Mouse (Mus musculus) hindbrain, embryonic 15.5 days (tissue): ENCODE data around the gene Thsd4. TPM values are rescaled to one million over a fixed set of nuclear protein-coding genes. Genes with fewer than 3 reads are reported as not detected.

Experiments
- ATAC-seq: fragments of 200-750 bp; cut with Nextera tagmentation; 2 replicates; pipeline ENCODE4 v1.8.0; 2017; ENCODE audit warnings: low read depth, moderate number of reproducible peaks, moderate TSS enrichment; ENCODE audit not compliant: low FRiP score
- H3K27ac ChIP-seq: fragments of 300-500 bp; sonication (generic); replicated peaks from 2 replicates; pipeline ENCODE4 v1.5.1; 2015; ENCODE audit warnings: mild to moderate bottlenecking, inconsistent platforms
- H3K27me3 ChIP-seq: fragments of 300-500 bp; sonication (generic); 2 replicates; pipeline ENCODE4 v1.6.1; 2015; ENCODE audit warnings: control low read depth, inconsistent platforms
- H3K36me3 ChIP-seq: fragments of 300-500 bp; sonication (generic); 2 replicates; pipeline ENCODE4 v1.6.1; 2015; ENCODE audit warnings: control low read depth, inconsistent platforms
- H3K4me1 ChIP-seq: fragments of 300-500 bp; sonication (generic); replicated peaks from 2 replicates; pipeline ENCODE4 v1.6.1; 2015; ENCODE audit warnings: control low read depth, inconsistent platforms
- H3K4me2 ChIP-seq: fragments of 300-500 bp; sonication (generic); 2 replicates; pipeline ENCODE4 v1.6.1; 2015; ENCODE audit warnings: moderate library complexity, mild to moderate bottlenecking, inconsistent platforms
- H3K4me3 ChIP-seq: fragments of 300-500 bp; sonication (generic); 2 replicates; pipeline ENCODE4 v1.5.1; 2015; ENCODE audit warnings: mild to moderate bottlenecking, inconsistent platforms
- H3K9ac ChIP-seq: fragments of 300-500 bp; sonication (generic); 2 replicates; pipeline ENCODE4 v1.6.1; 2015; ENCODE audit warnings: inconsistent platforms
- H3K9me3 ChIP-seq: fragments of 300-500 bp; sonication (generic); 2 replicates; pipeline ENCODE4 v1.6.1; 2016; ENCODE audit warnings: control low read depth, inconsistent platforms
- WGBS: fragments of 180-500 bp; shearing (Covaris S2); methylation state at CpG from one replicate; pipeline ENCODE4 v1.1.7; 2015; 5-methylcytosine and 5-hydroxymethylcytosine counted together
- polyA plus RNA-seq: library from polyadenylated mRNA; unstranded; fragments of >200 nt; fragmentation: Nextera tagmentation; extraction: Ambion mirVana; gene quantifications from 2 replicates; pipeline ENCODE4 v1.2.1, GENCODE M21; 2015

Gene Thsd4
- polyA plus RNA-seq, 1 experiment from 2014 or later = 5.2 TPM

DNA sequence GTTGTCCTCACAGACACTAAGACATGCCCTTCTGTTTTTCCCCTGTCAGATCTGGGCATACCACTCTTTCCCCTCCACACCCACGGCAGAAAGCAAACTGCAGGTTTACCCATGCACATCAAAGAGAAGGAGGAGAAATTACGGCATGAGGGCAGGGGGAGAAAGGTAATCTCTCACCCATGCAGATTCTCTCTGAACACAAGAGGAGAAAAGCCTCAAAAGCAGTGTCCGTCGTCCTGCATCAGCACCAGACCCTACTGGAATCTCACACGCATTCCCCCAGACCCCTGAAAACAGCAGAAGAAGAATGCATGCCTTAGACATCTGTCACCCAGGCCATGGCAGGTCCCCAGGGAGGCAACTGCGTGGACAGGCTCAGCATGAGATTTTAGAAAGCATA, 381.4 kb downstream of the Thsd4 start:
- 0 out of 2 replicates have a peak overlapping the region, but pooled peaks have one; percentile 31 for H3K4me2 ChIP-seq

DNA sequence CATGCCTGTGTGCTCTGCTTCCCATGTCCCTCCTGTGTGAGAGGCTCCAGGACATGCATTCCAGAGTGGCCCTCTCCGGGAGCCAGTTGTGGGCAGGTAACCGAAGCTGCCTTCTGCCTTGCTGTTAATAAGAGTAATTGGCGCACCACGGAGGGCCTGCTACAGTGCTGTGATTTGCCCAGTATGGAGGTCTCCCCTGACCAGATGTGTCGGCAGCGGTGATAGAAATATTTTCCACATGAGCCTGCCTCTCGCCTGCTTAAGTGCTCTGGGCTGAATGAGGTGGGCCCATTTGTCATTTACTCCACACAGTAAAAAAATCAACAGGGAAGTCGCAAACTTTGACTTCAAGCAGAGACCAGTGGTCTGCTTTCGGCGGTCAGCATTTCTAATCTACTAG, 382.4 kb downstream of the Thsd4 start:
- 68% methylated on average over 10 of the region's 10 CpGs for WGBS
- Histone ChIP-seq H3K4me1 (peaks cover 16% of the 10 kb centered on the region), H3K36me3 (no peaks in the 10 kb centered on the region), H3K27ac (no peak overlapping the region), H3K4me2 (no peak overlapping the region), H3K9me3 (no peaks in the 10 kb centered on the region), H3K27me3 (no peaks in the 10 kb centered on the region), H3K4me3 (no peak overlapping the region), H3K9ac (no peak overlapping the region)
- no peak for ATAC-seq

More for the DNA sequence above, 381.4 kb downstream of the Thsd4 start:
- no peak overlapping the region for H3K9ac ChIP-seq
- H3K27ac ChIP-seq = no peak overlapping the region
- H3K4me3 ChIP-seq = no peak overlapping the region
- no peaks in the 10 kb centered on the region for H3K27me3 ChIP-seq
- peaks cover 16% of the 10 kb centered on the region for H3K4me1 ChIP-seq
- no peak for ATAC-seq
- 27% methylated on average over 6 of the region's 6 CpGs for WGBS
- H3K36me3 ChIP-seq = no peaks in the 10 kb centered on the region
- no peaks in the 10 kb centered on the region for H3K9me3 ChIP-seq

DNA sequence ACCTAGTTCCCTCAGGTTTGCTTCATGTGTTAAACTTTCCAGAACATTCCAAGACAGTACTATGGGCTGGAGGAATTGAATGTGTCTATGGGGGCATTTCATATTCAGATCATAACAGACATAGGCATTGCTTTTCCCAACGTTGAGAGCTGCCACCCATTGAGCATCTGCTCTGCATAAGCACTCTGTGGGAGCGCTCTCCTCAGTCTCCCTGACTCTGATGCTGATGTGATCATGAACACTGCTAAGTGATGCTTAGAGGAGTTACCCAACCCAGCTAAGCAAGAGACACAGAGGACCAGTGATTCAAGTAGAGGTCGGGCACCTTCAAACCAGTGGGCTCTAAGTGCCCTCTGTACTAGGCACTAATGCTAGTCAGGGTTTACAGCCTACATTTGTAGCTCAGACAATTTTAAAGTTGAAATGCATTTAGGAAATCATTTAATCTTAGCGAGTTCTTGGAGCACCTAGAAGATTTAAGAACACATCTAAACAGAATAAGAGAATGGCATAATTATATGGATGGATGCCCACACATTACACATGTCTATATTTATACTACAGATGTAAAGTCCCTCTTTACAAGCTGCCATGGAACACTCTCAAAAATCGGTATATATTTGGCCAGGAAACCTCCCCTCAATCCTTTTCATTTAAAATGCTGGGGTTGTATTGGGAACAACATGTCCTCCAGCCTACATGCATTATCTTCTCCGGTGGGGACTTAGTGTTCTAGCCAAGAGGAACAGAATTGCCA, 392.4 kb downstream of the Thsd4 start:
- no peaks in the 10 kb centered on the region for H3K9me3 ChIP-seq
- 75% methylated on average over 6 of the region's 6 CpGs for WGBS

DNA sequence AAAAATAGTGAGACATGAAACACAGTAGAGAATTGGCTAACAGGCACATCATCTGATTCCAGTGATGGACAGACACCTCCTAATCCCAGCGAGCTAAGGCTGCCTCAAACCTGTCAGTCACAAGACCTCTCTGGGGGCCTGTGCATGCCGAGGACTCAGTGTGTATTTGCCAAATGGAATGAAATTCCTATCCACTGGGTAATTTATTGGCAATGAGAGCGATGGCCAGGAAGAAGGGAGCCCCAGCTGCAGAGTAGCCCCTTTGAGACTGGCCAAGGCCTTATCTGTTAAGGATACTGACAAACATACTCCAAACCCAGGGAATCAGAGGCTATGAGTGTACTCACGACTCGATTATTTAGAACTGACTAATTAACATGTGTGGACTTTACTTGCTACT, 394.9 kb downstream of the Thsd4 start:
- peaks cover 3% of the 10 kb centered on the region for H3K4me1 ChIP-seq
- no peak overlapping the region for H3K27ac ChIP-seq
- 51% methylated on average over 5 of the region's 5 CpGs for whole genome bisulfite sequencing
- no peaks in the 10 kb centered on the region for H3K9me3 ChIP-seq
- H3K9ac ChIP-seq = no peak overlapping the region
- no peaks in the 10 kb centered on the region for H3K36me3 ChIP-seq
- ATAC-seq = no peak
- no peak overlapping the region for H3K4me2 ChIP-seq
- H3K27me3 ChIP-seq = no peaks in the 10 kb centered on the region
- no peak overlapping the region for H3K4me3 ChIP-seq

More for the DNA sequence above, 392.4 kb downstream of the Thsd4 start:
- Histone ChIP-seq H3K27me3 (no peaks in the 10 kb centered on the region), H3K4me3 (no peak overlapping the region), H3K36me3 (no peaks in the 10 kb centered on the region), H3K27ac (no peak overlapping the region), H3K4me1 (no peaks in the 10 kb centered on the region), H3K9ac (no peak overlapping the region), H3K4me2 (no peak overlapping the region)
- no peak for ATAC-seq

DNA sequence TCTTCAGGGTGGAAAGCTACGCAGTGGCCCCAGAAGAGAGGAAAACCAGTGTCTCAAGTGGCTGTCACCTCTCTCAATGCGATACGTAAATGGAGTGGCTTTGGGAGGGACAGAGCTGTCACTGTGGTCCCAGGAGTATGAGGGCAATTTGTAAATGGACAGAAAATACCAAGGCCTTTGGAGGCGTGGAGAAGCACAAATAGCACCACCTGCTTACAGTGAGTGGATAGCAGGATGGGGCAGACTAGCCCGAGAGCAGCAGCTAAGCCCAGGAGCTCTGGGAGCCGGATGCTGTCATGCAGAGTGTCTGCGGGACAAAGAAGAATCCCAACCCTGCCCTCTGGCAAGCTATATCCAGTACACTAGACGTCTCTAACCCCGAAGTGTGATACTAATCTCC, 397.7 kb downstream of the Thsd4 start:
- 47% methylated on average over 9 of the region's 9 CpGs for WGBS
- Histone ChIP-seq H3K27ac (no peak overlapping the region), H3K9ac (no peak overlapping the region)

DNA sequence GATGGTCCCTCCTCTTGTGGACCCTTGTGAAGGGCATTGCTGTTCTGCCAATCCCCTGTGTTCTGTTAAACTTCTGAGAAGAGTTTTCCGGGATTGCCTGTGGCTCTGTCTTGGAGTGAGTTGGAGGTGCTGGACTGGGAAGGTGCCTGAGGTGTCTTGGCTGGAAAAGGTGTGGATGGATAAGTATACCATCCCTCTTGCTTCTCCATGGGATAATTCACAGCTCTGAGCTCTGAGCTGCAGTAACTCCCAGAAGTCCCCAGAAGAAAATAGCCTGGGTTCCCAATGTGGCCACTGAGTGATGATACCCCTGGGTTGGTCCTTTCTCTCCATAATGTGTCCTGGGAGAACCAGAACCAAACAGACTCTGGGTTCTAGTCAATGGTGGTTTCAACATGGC, 398.8 kb downstream of the Thsd4 start:
- no peak overlapping the region for H3K4me2 ChIP-seq
- H3K27me3 ChIP-seq = no peaks in the 10 kb centered on the region
- peaks cover 7% of the 10 kb centered on the region for H3K4me1 ChIP-seq
- H3K27ac ChIP-seq = no peak overlapping the region
- no peak overlapping the region for H3K4me3 ChIP-seq
- ATAC-seq = no peak
- H3K36me3 ChIP-seq = no peaks in the 10 kb centered on the region
- no peaks in the 10 kb centered on the region for H3K9me3 ChIP-seq
- 83% methylated on average over 1 of the region's 1 CpGs for WGBS
- no peak overlapping the region for H3K9ac ChIP-seq

More for the DNA sequence above, 397.7 kb downstream of the Thsd4 start:
- H3K4me2 ChIP-seq = no peak overlapping the region
- H3K27me3 ChIP-seq = no peaks in the 10 kb centered on the region
- no peak for ATAC-seq
- no peaks in the 10 kb centered on the region for H3K9me3 ChIP-seq
- no peak overlapping the region for H3K4me3 ChIP-seq
- H3K36me3 ChIP-seq = no peaks in the 10 kb centered on the region
- peaks cover 7% of the 10 kb centered on the region for H3K4me1 ChIP-seq

DNA sequence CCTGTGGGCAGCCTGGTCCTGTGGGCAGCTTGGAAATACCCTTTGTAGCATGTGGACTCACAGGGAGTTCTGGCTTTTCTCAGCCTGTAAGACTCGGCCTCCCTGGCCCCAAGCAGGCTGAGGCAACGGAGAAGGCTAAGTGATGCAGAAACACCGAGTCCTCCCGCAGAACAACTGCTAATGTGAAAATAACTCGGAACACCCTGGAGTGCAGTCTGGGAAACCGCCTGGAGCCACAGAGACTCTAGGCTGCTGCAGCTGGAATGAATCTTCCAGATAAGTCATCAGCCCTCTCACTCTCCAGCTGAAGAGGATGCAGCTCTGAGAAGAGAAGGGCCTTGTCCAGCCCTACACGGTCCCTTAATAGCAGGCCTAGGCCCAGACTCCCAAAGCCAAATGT, 402.0 kb downstream of the Thsd4 start:
- 0 out of 2 replicates have a peak overlapping the region, but pooled peaks have one; percentile 14 for H3K27ac ChIP-seq
- no peaks in the 10 kb centered on the region for H3K27me3 ChIP-seq
- H3K4me1 ChIP-seq = peaks cover 7% of the 10 kb centered on the region
- WGBS = 45% methylated on average over 7 of the region's 7 CpGs
- H3K4me2 ChIP-seq = no peak overlapping the region
- H3K36me3 ChIP-seq = no peaks in the 10 kb centered on the region
- no peak for ATAC-seq
- no peak overlapping the region for H3K4me3 ChIP-seq
- no peak overlapping the region for H3K9ac ChIP-seq
- H3K9me3 ChIP-seq = no peaks in the 10 kb centered on the region

DNA sequence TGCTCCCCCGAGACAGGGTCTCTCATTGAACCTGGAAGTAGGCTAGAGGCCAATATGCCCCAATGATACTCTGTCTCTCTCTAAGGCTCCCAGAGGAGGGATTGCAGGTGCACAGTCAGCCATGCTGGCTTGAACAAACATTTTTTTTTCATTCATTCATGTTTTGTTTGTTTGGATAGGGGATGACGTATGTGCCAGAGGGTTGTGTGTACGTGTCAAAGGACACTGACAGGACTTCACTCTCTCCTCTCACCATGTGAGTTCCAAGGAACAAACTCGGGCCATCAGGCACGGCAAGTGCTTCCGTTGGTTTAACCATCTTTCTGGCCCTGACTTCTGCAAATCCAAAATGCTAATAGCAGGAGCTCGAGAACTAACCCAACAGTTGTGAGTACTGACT, 404.0 kb downstream of the Thsd4 start:
- WGBS = 81% methylated on average over 7 of the region's 7 CpGs
- Histone ChIP-seq H3K27ac (no peak overlapping the region), H3K36me3 (no peaks in the 10 kb centered on the region), H3K4me2 (no peak overlapping the region), H3K4me3 (no peak overlapping the region), H3K9ac (no peak overlapping the region), H3K27me3 (no peaks in the 10 kb centered on the region), H3K9me3 (no peaks in the 10 kb centered on the region), H3K4me1 (peaks cover 7% of the 10 kb centered on the region)
- ATAC-seq = no peak

DNA sequence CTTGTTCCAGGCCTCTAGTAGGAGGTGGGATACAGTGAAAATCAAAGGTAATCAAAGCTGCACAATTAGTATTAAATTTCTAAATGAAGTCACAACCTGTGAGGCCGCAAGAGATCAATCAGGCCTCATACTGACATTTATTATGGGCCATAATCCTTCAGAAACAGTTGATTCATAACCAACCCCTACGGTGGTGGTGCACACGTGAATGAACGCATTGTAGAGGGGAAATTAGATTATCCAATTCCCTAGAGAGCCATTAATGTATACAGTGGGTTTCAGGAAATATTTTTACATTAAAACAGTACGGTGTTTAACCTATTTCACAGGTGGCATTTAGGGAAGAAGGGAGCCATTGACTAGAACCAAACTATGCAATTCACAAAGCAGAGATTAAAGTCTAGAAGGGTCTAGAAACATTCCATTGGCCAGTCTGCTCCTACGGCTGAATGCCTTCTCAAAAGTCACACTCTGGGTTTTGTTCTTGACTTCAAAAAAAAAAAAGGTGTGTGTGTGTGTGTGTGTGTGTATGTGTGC, 406.1 kb downstream of the Thsd4 start:
- Histone ChIP-seq H3K27me3 (no peaks in the 10 kb centered on the region), H3K9me3 (no peaks in the 10 kb centered on the region), H3K4me1 (no peaks in the 10 kb centered on the region), H3K9ac (no peak overlapping the region), H3K36me3 (no peaks in the 10 kb centered on the region), H3K4me3 (no peak overlapping the region), H3K4me2 (no peak overlapping the region), H3K27ac (no peak overlapping the region)
- ATAC-seq = no peak
- 67% methylated on average over 6 of the region's 6 CpGs for WGBS

DNA sequence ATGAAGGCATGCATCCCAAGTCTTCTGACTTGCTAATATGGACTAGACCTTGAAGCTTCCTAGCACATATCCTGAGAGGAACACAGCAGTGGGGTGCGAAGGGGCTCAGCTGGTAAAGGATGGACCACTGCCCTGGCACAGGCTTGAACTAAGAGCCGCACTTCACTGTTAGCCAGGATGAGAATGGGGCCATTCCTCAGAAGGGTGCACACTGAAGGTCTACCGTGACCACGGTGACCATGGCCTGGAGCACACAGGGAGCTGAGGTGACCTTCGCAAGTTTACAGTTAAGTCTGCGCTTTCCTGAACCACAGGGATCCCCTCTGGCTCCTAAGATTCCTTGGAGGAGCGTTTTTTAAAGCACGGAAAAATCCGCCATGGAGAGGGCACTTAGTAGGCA, 406.5 kb downstream of the Thsd4 start:
- WGBS = 94% methylated on average over 9 of the region's 9 CpGs
- Histone ChIP-seq H3K4me3 (no peak overlapping the region), H3K9ac (no peak overlapping the region), H3K9me3 (no peaks in the 10 kb centered on the region), H3K36me3 (no peaks in the 10 kb centered on the region), H3K4me2 (no peak overlapping the region), H3K27ac (no peak overlapping the region), H3K4me1 (no peaks in the 10 kb centered on the region), H3K27me3 (no peaks in the 10 kb centered on the region)
- no peak for ATAC-seq

DNA sequence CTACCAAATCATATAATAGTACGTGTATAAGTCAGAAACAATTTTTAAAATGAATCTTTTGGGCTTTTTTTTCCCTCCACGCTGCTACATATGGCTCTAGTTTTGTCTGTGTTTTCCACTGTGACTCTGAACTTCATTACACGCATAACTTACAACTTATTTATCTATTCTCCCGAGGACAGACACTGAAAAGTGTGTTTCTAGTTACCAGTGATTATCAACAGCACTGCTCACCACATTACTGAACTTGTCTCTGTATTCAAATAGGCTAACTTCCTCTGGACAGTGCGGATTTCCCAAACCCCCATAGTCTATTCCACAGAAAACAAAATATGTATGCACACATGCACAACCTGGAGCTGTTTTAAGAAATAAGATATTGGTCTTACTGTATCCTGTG, 411.6 kb downstream of the Thsd4 start:
- no peak overlapping the region for H3K4me2 ChIP-seq
- no peak for ATAC-seq
- no peaks in the 10 kb centered on the region for H3K36me3 ChIP-seq
- no peaks in the 10 kb centered on the region for H3K9me3 ChIP-seq
- no peak overlapping the region for H3K9ac ChIP-seq
- H3K27ac ChIP-seq = no peak overlapping the region
- H3K4me3 ChIP-seq = no peak overlapping the region
- no peaks in the 10 kb centered on the region for H3K4me1 ChIP-seq
- 86% methylated on average over 5 of the region's 5 CpGs for WGBS
- no peaks in the 10 kb centered on the region for H3K27me3 ChIP-seq

DNA sequence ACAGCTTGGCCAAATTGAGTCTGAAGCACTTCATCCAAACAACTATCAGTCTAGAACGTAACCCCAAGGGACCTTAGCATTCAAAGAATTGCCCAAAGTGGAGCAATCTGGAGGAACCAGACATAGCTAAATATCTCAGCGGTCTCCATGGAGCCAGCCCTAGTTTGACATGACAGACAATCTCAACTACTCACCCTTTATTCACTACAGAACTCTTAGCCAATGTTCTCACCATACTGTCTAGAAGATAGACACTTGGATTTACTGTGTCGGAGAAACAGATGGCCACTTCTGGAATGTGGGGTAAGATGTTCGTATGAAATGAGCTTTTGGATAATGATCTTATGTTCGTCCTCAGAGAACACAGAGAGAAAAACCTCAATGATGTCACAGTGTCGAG, 415.2 kb downstream of the Thsd4 start:
- Histone ChIP-seq H3K9me3 (no peaks in the 10 kb centered on the region), H3K36me3 (no peaks in the 10 kb centered on the region), H3K4me1 (no peaks in the 10 kb centered on the region), H3K9ac (no peak overlapping the region), H3K27ac (no peak overlapping the region), H3K27me3 (no peaks in the 10 kb centered on the region), H3K4me3 (no peak overlapping the region), H3K4me2 (no peak overlapping the region)
- no peak for ATAC-seq
- WGBS = 87% methylated on average over 6 of the region's 6 CpGs

DNA sequence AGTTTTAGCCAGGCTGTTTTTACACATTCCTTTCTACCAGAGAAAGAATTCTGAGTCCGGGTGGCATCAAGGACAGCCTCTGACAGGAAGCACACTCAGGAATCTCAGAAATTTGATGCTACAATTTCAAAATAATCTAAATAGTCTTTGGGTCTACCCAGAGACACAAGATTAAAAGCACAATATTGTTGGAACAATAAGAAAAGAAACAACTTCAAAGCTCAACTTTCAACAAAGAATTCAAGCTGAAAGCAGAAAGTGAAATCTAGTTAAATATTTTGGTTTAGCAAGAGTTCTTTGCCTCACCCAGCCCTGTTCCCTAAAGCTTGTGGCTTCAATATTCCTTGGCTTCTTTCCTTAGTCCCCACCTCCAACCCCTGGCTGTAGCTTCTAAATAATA, 415.7 kb downstream of the Thsd4 start:
- Histone ChIP-seq H3K4me1 (no peaks in the 10 kb centered on the region), H3K36me3 (no peaks in the 10 kb centered on the region), H3K4me3 (no peak overlapping the region), H3K9me3 (no peaks in the 10 kb centered on the region), H3K27ac (no peak overlapping the region), H3K4me2 (no peak overlapping the region), H3K9ac (no peak overlapping the region), H3K27me3 (no peaks in the 10 kb centered on the region)
- ATAC-seq = no peak
- 66% methylated on average over 1 of the region's 1 CpGs for WGBS
